Comparison of ENCODE assay signal across 22 mouse cellular contexts in the genomic region with DNA sequence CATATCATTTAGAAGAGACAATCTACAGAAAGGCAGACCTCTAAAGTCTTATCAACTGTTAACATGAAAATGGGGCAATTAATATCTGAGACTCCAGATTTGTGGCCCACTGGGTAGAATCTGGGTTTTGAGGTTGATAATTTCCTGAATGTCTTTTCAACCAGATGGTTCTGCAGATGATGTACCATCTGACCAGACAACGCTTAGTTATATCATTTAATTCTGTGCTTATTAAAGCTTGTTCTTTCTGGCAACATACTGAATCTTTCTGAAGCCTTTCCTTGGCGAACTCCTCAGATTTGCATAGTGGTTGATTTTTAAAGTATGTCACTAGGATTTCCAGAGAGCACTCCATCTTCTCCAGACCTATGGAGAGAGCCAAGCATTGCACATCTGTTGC.
DNase-seq lines count a peak whose midpoint lies in the region; ATAC-seq and TF ChIP-seq lines count a peak whose summit lies in the region.
"Had no signal": no experiment of that assay in that cellular context is flagged by ENCODE, and none has a peak within 500 bp of the region (broad histone marks: within the 10 kb centered on the region; RNA-seq: fewer than 3 reads in every experiment).

No protein-coding gene starts in this region.

- H3K9me3 ChIP-seq in forebrain, embryonic 13.5 days (replicated peaks): no peaks in the 10 kb centered on the region
- H3K9me3 ChIP-seq in forebrain, embryonic 15.5 days: no peaks in the 10 kb centered on the region
- no peaks in the 10 kb centered on the region for H3K9me3 ChIP-seq in forebrain, postnatal 0 days (ENCODE audit: low read length)
- H3K9me3 ChIP-seq in forebrain, embryonic 10.5 days: no peaks in the 10 kb centered on the region
- H3K9me3 ChIP-seq: hindbrain, embryonic 13.5 days; intestine, embryonic 15.5 days had no signal

- TF ChIP-seq POLR2A in cerebellum, adult 2 months (IDR thresholded peaks at IDR 0.05; ENCODE audit: borderline replicate concordance, insufficient read depth, low read length): no peak

- no peaks in the 10 kb centered on the region for H3K4me1 ChIP-seq in forebrain, embryonic 13.5 days
- H3K4me1 ChIP-seq in forebrain, embryonic 15.5 days: no peaks in the 10 kb centered on the region
- H3K4me1 ChIP-seq in forebrain, postnatal 0 days (ENCODE audit: insufficient read depth): no peaks in the 10 kb centered on the region
- no peaks in the 10 kb centered on the region for H3K4me1 ChIP-seq in forebrain, embryonic 10.5 days
- H3K4me1 ChIP-seq in cerebellum, adult 2 months (ENCODE audit: control insufficient read depth, insufficient read depth, low read length): no peaks in the 10 kb centered on the region
- H3K4me1 ChIP-seq: hindbrain, embryonic 13.5 days; intestine, embryonic 15.5 days had no signal

- ATAC-seq in forebrain, embryonic 13.5 days: peak; percentile 21; the same call in 1 of the 2 replicates
- ATAC-seq in forebrain, embryonic 15.5 days (replicated peaks): no peak
- no peak for ATAC-seq in forebrain, postnatal 0 days
- ATAC-seq: activated CD4-positive, CD25-positive, alpha-beta regulatory T cell, adult 4 months; hindbrain, embryonic 16.5 days; intestine, embryonic 15.5 days had no signal

- H3K9ac ChIP-seq in forebrain, embryonic 13.5 days: no peak overlapping the region
- no peak overlapping the region for H3K9ac ChIP-seq in forebrain, embryonic 15.5 days (replicated peaks)
- no peak overlapping the region for H3K9ac ChIP-seq in forebrain, postnatal 0 days
- H3K9ac ChIP-seq: hindbrain, embryonic 13.5 days; intestine, embryonic 15.5 days had no signal

- DNase-seq in forebrain, postnatal 0 days: peak; percentile 54
- DNase-seq in forebrain, embryonic 10.5 days (ENCODE audit: extremely low spot score, low spot score): no peak
- peak; percentile 14 to 61 for DNase-seq in layer of hippocampus, adult 18-20 months (ENCODE audit: low spot score in 2 of 2)
- DNase-seq in layer of hippocampus, postnatal 25 days (ENCODE audit: extremely low spot score in 1 of 2, low spot score in 1 of 2): no peak
- DNase-seq in layer of hippocampus, adult 9-10 months (ENCODE audit: low spot score): peak; percentile 38
- no peak for DNase-seq in cerebellum, adult 2 months
- DNase-seq: adrenal gland, adult 8-10 months; adrenal gland, postnatal 25 days; cerebellum, adult 11 months; cerebellum, adult 8-10 months; cerebellum, postnatal 10 days; gastrocnemius, adult 2 months; gastrocnemius, postnatal 14 days; heart, adult 11 months; kidney, adult 11 months had no signal

- no peak for TF ChIP-seq CTCF in forebrain, postnatal 0 days (IDR thresholded peaks at IDR 0.05; ENCODE audit: low read depth)
- no peak for TF ChIP-seq CTCF in cerebellum, adult 2 months (IDR thresholded peaks at IDR 0.05; ENCODE audit: borderline replicate concordance, insufficient read depth, low read depth, low read length)

- no peaks in the 10 kb centered on the region for H3K36me3 ChIP-seq in forebrain, embryonic 13.5 days (ENCODE audit: poor library complexity, severe bottlenecking)
- H3K36me3 ChIP-seq in forebrain, embryonic 15.5 days: no peaks in the 10 kb centered on the region
- H3K36me3 ChIP-seq in forebrain, postnatal 0 days (ENCODE audit: insufficient read depth): no peaks in the 10 kb centered on the region
- no peaks in the 10 kb centered on the region for H3K36me3 ChIP-seq in forebrain, embryonic 10.5 days (replicated peaks)
- H3K36me3 ChIP-seq: hindbrain, embryonic 13.5 days; intestine, embryonic 15.5 days had no signal

- WGBS in forebrain, embryonic 13.5 days: 86% methylated on average over 2 of the region's 2 CpGs
- 73% methylated on average over 2 of the region's 2 CpGs for WGBS in forebrain, embryonic 15.5 days
- WGBS in forebrain, postnatal 0 days: 62% methylated on average over 2 of the region's 2 CpGs
- WGBS in forebrain, embryonic 10.5 days: 87% methylated on average over 2 of the region's 2 CpGs
- WGBS in cerebellum, adult 2 months: 47% methylated on average over 2 of the region's 2 CpGs

- no peaks in the 10 kb centered on the region for H3K27me3 ChIP-seq in forebrain, embryonic 13.5 days
- no peaks in the 10 kb centered on the region for H3K27me3 ChIP-seq in forebrain, embryonic 15.5 days
- no peaks in the 10 kb centered on the region for H3K27me3 ChIP-seq in forebrain, postnatal 0 days (ENCODE audit: insufficient read depth, low read length)
- no peaks in the 10 kb centered on the region for H3K27me3 ChIP-seq in forebrain, embryonic 10.5 days (ENCODE audit: poor library complexity, severe bottlenecking)
- H3K27me3 ChIP-seq in cerebellum, adult 2 months (ENCODE audit: control insufficient read depth, insufficient read depth, low read length): no peaks in the 10 kb centered on the region
- H3K27me3 ChIP-seq: hindbrain, embryonic 13.5 days; intestine, embryonic 15.5 days had no signal

- H3K4me3 ChIP-seq in forebrain, embryonic 13.5 days: no peak overlapping the region
- no peak overlapping the region for H3K4me3 ChIP-seq in forebrain, embryonic 15.5 days
- no peak overlapping the region for H3K4me3 ChIP-seq in forebrain, postnatal 0 days (ENCODE audit: low read depth, low read length)
- H3K4me3 ChIP-seq in forebrain, embryonic 10.5 days: no peak overlapping the region
- H3K4me3 ChIP-seq in cerebellum, adult 2 months (replicated peaks; ENCODE audit: insufficient read depth, low read depth, low read length): no peak overlapping the region
- H3K4me3 ChIP-seq: gastrocnemius, adult 2 months; hindbrain, embryonic 13.5 days; intestine, embryonic 15.5 days had no signal

- no peak overlapping the region for H3K4me2 ChIP-seq in forebrain, embryonic 13.5 days
- no peak overlapping the region for H3K4me2 ChIP-seq in forebrain, embryonic 15.5 days (replicated peaks)
- no peak overlapping the region for H3K4me2 ChIP-seq in forebrain, postnatal 0 days (ENCODE audit: low read depth)
- H3K4me2 ChIP-seq: heart, embryonic 11.5 days; hindbrain, embryonic 13.5 days; intestine, embryonic 15.5 days had no signal

- H3K27ac ChIP-seq in forebrain, embryonic 13.5 days: no peak overlapping the region
- H3K27ac ChIP-seq in forebrain, embryonic 15.5 days (replicated peaks): no peak overlapping the region
- H3K27ac ChIP-seq in forebrain, postnatal 0 days (ENCODE audit: low read depth, low read length): no peak overlapping the region
- H3K27ac ChIP-seq in forebrain, embryonic 10.5 days: no peak overlapping the region
- no peak overlapping the region for H3K27ac ChIP-seq in cerebellum, adult 2 months (ENCODE audit: insufficient read depth, low read length)
- H3K27ac ChIP-seq: gastrocnemius, adult 2 months; hindbrain, embryonic 13.5 days; intestine, embryonic 15.5 days had no signal

Comparison
In these comparisons a context has a peak if more than half of its experiments do, and no peak if none do; other contexts are left out.
1. DNase-seq: peak in forebrain, postnatal 0 days (single experiment), layer of hippocampus, adult 18-20 months (2 of 2) and layer of hippocampus, adult 9-10 months (single experiment); none in forebrain, embryonic 10.5 days (single experiment), layer of hippocampus, postnatal 25 days (0 of 2) and cerebellum, adult 2 months (0 of 2).